22 mouse cellular contexts compared by ENCODE assay signal in genomic region chr2:178967584-178968365, GRCm38 (mm10).
DNase-seq lines count a peak whose midpoint lies in the region; ATAC-seq and TF ChIP-seq lines count a peak whose summit lies in the region.
"Had no signal": no experiment of that assay in that cellular context is flagged by ENCODE, and none has a peak within 500 bp of the region (broad histone marks: within the 10 kb centered on the region; RNA-seq: fewer than 3 reads in every experiment).

No protein-coding gene starts in this region.

- no peaks in the 10 kb centered on the region; the same call in 1 of the 2 replicates for H3K27me3 ChIP-seq in hindbrain, embryonic 10.5 days (ENCODE audit: insufficient read depth, poor library complexity, severe bottlenecking)
- no peaks in the 10 kb centered on the region for H3K27me3 ChIP-seq in hindbrain, embryonic 14.5 days (ENCODE audit: control insufficient read depth, insufficient read depth, low read length)
- H3K27me3 ChIP-seq in midbrain, embryonic 14.5 days (ENCODE audit: control insufficient read depth, insufficient read depth, low read length), result no peaks in the 10 kb centered on the region
- no peaks in the 10 kb centered on the region for H3K27me3 ChIP-seq in midbrain, embryonic 15.5 days (replicated peaks)
- H3K27me3 ChIP-seq in liver, postnatal 0 days (ENCODE audit: insufficient read depth, low read length), result no peaks in the 10 kb centered on the region
- H3K27me3 ChIP-seq: heart, embryonic 15.5 days; neural tube, embryonic 12.5 days had no signal

- no peaks in the 10 kb centered on the region for H3K36me3 ChIP-seq in hindbrain, embryonic 10.5 days
- no peaks in the 10 kb centered on the region for H3K36me3 ChIP-seq in hindbrain, embryonic 14.5 days (replicated peaks; ENCODE audit: control insufficient read depth, insufficient read depth)
- no peaks in the 10 kb centered on the region for H3K36me3 ChIP-seq in midbrain, embryonic 14.5 days (ENCODE audit: control insufficient read depth, insufficient read depth, low read length)
- no peaks in the 10 kb centered on the region for H3K36me3 ChIP-seq in midbrain, embryonic 15.5 days (replicated peaks)
- no peaks in the 10 kb centered on the region for H3K36me3 ChIP-seq in liver, postnatal 0 days (replicated peaks; ENCODE audit: insufficient read depth, low read length)
- H3K36me3 ChIP-seq: G1E; heart, embryonic 15.5 days; neural tube, embryonic 12.5 days had no signal

- H3K4me1 ChIP-seq in hindbrain, embryonic 10.5 days (replicated peaks), result peaks cover 26% of the 10 kb centered on the region
- H3K4me1 ChIP-seq in hindbrain, embryonic 14.5 days (replicated peaks; ENCODE audit: control insufficient read depth, insufficient read depth, low read length), result 0 out of 2 replicates have a peak, but pooled peaks cover 4% of the 10 kb centered on the region
- H3K4me1 ChIP-seq in midbrain, embryonic 14.5 days (ENCODE audit: control insufficient read depth, insufficient read depth, low read length), result peaks cover 8% of the 10 kb centered on the region; the same call in 1 of the 2 replicates
- H3K4me1 ChIP-seq in midbrain, embryonic 15.5 days, result no peaks in the 10 kb centered on the region
- no peaks in the 10 kb centered on the region for H3K4me1 ChIP-seq in liver, postnatal 0 days (ENCODE audit: insufficient read depth)
- H3K4me1 ChIP-seq: heart, embryonic 15.5 days; neural tube, embryonic 12.5 days had no signal

- H3K9ac ChIP-seq in hindbrain, embryonic 14.5 days, result no peak overlapping the region
- 0 out of 2 replicates have a peak overlapping the region, but pooled peaks have one; percentile 9 for H3K9ac ChIP-seq in midbrain, embryonic 14.5 days (replicated peaks; ENCODE audit: low read length)
- H3K9ac ChIP-seq in midbrain, embryonic 15.5 days, result no peak overlapping the region
- H3K9ac ChIP-seq in liver, postnatal 0 days (replicated peaks), result no peak overlapping the region
- H3K9ac ChIP-seq: heart, embryonic 15.5 days; neural tube, embryonic 12.5 days had no signal

- no peak for ATAC-seq in hindbrain, embryonic 14.5 days (ENCODE audit: low FRiP score)
- ATAC-seq in midbrain, embryonic 14.5 days (ENCODE audit: low FRiP score, low TSS enrichment), result no peak
- no peak for ATAC-seq in midbrain, embryonic 15.5 days (replicated peaks)
- ATAC-seq in liver, postnatal 0 days, result no peak
- no peak for ATAC-seq in megakaryocyte-erythroid progenitor cell, adult 5-6 weeks (replicated peaks; ENCODE audit: low FRiP score, low TSS enrichment, poor library complexity, severe bottlenecking)
- ATAC-seq: activated CD4-positive, CD25-positive, alpha-beta regulatory T cell, adult 4 months; forebrain, embryonic 14.5 days; inflammation-experienced regulatory T-cells, adult 6 months had no signal

- no peak overlapping the region for H3K4me2 ChIP-seq in hindbrain, embryonic 14.5 days (replicated peaks)
- no peak overlapping the region for H3K4me2 ChIP-seq in midbrain, embryonic 14.5 days (ENCODE audit: low read length)
- H3K4me2 ChIP-seq in midbrain, embryonic 15.5 days, result no peak overlapping the region
- no peak overlapping the region for H3K4me2 ChIP-seq in liver, postnatal 0 days (ENCODE audit: low read depth, low read length)
- H3K4me2 ChIP-seq: heart, embryonic 15.5 days; neural tube, embryonic 12.5 days had no signal

- H3K4me3 ChIP-seq in hindbrain, embryonic 10.5 days, result no peak overlapping the region
- no peak overlapping the region for H3K4me3 ChIP-seq in hindbrain, embryonic 14.5 days (replicated peaks; ENCODE audit: low read length)
- no peak overlapping the region for H3K4me3 ChIP-seq in midbrain, embryonic 14.5 days (replicated peaks; ENCODE audit: low read depth, low read length)
- H3K4me3 ChIP-seq in midbrain, embryonic 15.5 days, result no peak overlapping the region
- no peak overlapping the region for H3K4me3 ChIP-seq in liver, postnatal 0 days (ENCODE audit: low read depth, low read length)
- H3K4me3 ChIP-seq: heart, embryonic 15.5 days; left cerebral cortex, adult 2 months; neural tube, embryonic 12.5 days had no signal

- no peak for TF ChIP-seq CTCF in liver, postnatal 0 days (IDR thresholded peaks at IDR 0.05; ENCODE audit: low read depth)

- peak overlapping the region; percentile 73 for H3K27ac ChIP-seq in hindbrain, embryonic 10.5 days
- H3K27ac ChIP-seq in hindbrain, embryonic 14.5 days, result no peak overlapping the region
- no peak overlapping the region for H3K27ac ChIP-seq in midbrain, embryonic 14.5 days (replicated peaks; ENCODE audit: low read depth, low read length)
- no peak overlapping the region for H3K27ac ChIP-seq in midbrain, embryonic 15.5 days
- no peak overlapping the region for H3K27ac ChIP-seq in liver, postnatal 0 days (ENCODE audit: low read depth)
- H3K27ac ChIP-seq: heart, embryonic 15.5 days; left cerebral cortex, adult 2 months; neural tube, embryonic 12.5 days had no signal

- no peak for TF ChIP-seq EP300 in liver, postnatal 0 days (IDR thresholded peaks at IDR 0.05; ENCODE audit: low read depth)

- 44% methylated on average over 11 of the region's 11 CpGs for WGBS in hindbrain, embryonic 10.5 days
- 42% methylated on average over 11 of the region's 11 CpGs for WGBS in hindbrain, embryonic 14.5 days
- WGBS in midbrain, embryonic 14.5 days, result 43% methylated on average over 11 of the region's 11 CpGs
- 45% methylated on average over 11 of the region's 11 CpGs for WGBS in midbrain, embryonic 15.5 days
- 81% methylated on average over 11 of the region's 11 CpGs for WGBS in liver, postnatal 0 days (ENCODE audit: insufficient replicate concordance)

- DNase-seq in hindbrain, embryonic 10.5 days (ENCODE audit: low spot score), result peak; percentile 45
- DNase-seq in hindbrain, embryonic 14.5 days (ENCODE audit: low spot score), result no peak
- DNase-seq in midbrain, embryonic 14.5 days, result no peak
- DNase-seq in forelimb bud, embryonic 11.5 days (ENCODE audit: low read depth, low spot score), result peak; percentile 63
- DNase-seq in mesoderm, embryonic 11.5 days (ENCODE audit: low read depth, low spot score), result peak; percentile 35
- DNase-seq in liver, postnatal 0 days, result no peak
- DNase-seq: adrenal gland, postnatal 14 days; cerebellum, postnatal 10 days; gastrocnemius, postnatal 36 days; left cerebral cortex, postnatal 4 days; lung, postnatal 10 days; right cerebral cortex, adult 18-20 months; thymus, postnatal 14 days had no signal

- no peaks in the 10 kb centered on the region for H3K9me3 ChIP-seq in hindbrain, embryonic 10.5 days
- H3K9me3 ChIP-seq in hindbrain, embryonic 14.5 days (ENCODE audit: control insufficient read depth, low read length), result no peaks in the 10 kb centered on the region
- H3K9me3 ChIP-seq in midbrain, embryonic 14.5 days (ENCODE audit: control insufficient read depth, low read length), result no peaks in the 10 kb centered on the region
- H3K9me3 ChIP-seq in midbrain, embryonic 15.5 days, result no peaks in the 10 kb centered on the region
- no peaks in the 10 kb centered on the region for H3K9me3 ChIP-seq in liver, postnatal 0 days (ENCODE audit: low read length)
- H3K9me3 ChIP-seq: heart, embryonic 15.5 days; neural tube, embryonic 12.5 days had no signal

Comparison
In these comparisons a context has a peak if more than half of its experiments do, and no peak if none do; other contexts are left out.
1. DNase-seq: peak in hindbrain, embryonic 10.5 days (single experiment), forelimb bud, embryonic 11.5 days (single experiment) and mesoderm, embryonic 11.5 days (single experiment); none in hindbrain, embryonic 14.5 days (single experiment), midbrain, embryonic 14.5 days (single experiment) and liver, postnatal 0 days (single experiment).